Mouse (Mus musculus): ENCODE results near the gene Tdo2.
A peak's percentile ranks its signal among the peaks of the same experiment; 100 is the strongest.

Tdo2 gene

GRCm38 (mm10) chr3:81942341-81942740 is 33.7 kb downstream of the Tdo2 start:
- DNase-seq (ENCODE audit: low spot score): no peak

- no peak for DNase-seq (ENCODE audit: low spot score)
Measured at GRCm38 (mm10) chr3:81938924-81939323, 37.1 kb downstream of the Tdo2 start.

GRCm38 (mm10) chr3:81933348-81933747 is 42.7 kb downstream of the Tdo2 start:
- DNase-seq (ENCODE audit: low spot score): no peak

GRCm38 (mm10) chr3:81932141-81933101 is 43.6 kb downstream of the Tdo2 start, which contains the start of gene Ctso:
Gene Ctso, plus strand, starts transcription at chr3:81932601.
- DNase-seq (ENCODE audit: low spot score): peak; percentile 70

GRCm38 (mm10) chr3:81931695-81932094 is 44.3 kb downstream of the Tdo2 start:
- no peak for DNase-seq (ENCODE audit: low spot score)

- DNase-seq (ENCODE audit: low spot score): no peak
Measured at GRCm38 (mm10) chr3:81929073-81929472, 46.9 kb downstream of the Tdo2 start.

GRCm38 (mm10) chr3:81926764-81927325 is 49.2 kb downstream of the Tdo2 start:
- no peak for DNase-seq (ENCODE audit: low spot score)

- no peak for DNase-seq (ENCODE audit: low spot score)
Measured at GRCm38 (mm10) chr3:81925856-81926255, 50.1 kb downstream of the Tdo2 start.

- peak; percentile 30 for DNase-seq (ENCODE audit: low spot score)
Measured at GRCm38 (mm10) chr3:81924931-81925330, 51.1 kb downstream of the Tdo2 start.

- no peak for DNase-seq (ENCODE audit: low spot score)
Measured at GRCm38 (mm10) chr3:81922910-81923309, 53.1 kb downstream of the Tdo2 start.

GRCm38 (mm10) chr3:81919681-81920080 is 56.3 kb downstream of the Tdo2 start:
- no peak for DNase-seq (ENCODE audit: low spot score)

- DNase-seq (ENCODE audit: low spot score): no peak
Measured at GRCm38 (mm10) chr3:81918215-81918614, 57.8 kb downstream of the Tdo2 start.

- DNase-seq (ENCODE audit: low spot score): no peak
Measured at GRCm38 (mm10) chr3:81917354-81917935, 58.6 kb downstream of the Tdo2 start.

GRCm38 (mm10) chr3:81916030-81916686 is 59.8 kb downstream of the Tdo2 start:
- no peak for DNase-seq (ENCODE audit: low spot score)

GRCm38 (mm10) chr3:81910286-81911036 is 65.5 kb downstream of the Tdo2 start:
- no peak for DNase-seq (ENCODE audit: low spot score)

Data from c-Kit-positive CD71-positive TER-119-positive erythroid progenitor cells, embryonic 14.5 days (primary cell).